Mouse (Mus musculus): ENCODE results near the gene Clnk.

Clnk gene

GRCm38 (mm10) chr5:38707364-38708075 is 169.1 kb downstream of the Clnk start:
- DNase-seq = no peak

- DNase-seq = no peak
Observed at GRCm38 (mm10) chr5:38702941-38703340, 173.7 kb downstream of the Clnk start.

GRCm38 (mm10) chr5:38702091-38702490 is 174.5 kb downstream of the Clnk start:
- DNase-seq = no peak

- no peak for DNase-seq
Observed at GRCm38 (mm10) chr5:38698466-38698865, 178.1 kb downstream of the Clnk start.

- no peak for DNase-seq
Observed at GRCm38 (mm10) chr5:38698046-38698445, 178.6 kb downstream of the Clnk start.

GRCm38 (mm10) chr5:38696616-38697375 is 179.8 kb downstream of the Clnk start:
- DNase-seq = no peak

GRCm38 (mm10) chr5:38692859-38693258 is 183.8 kb downstream of the Clnk start:
- no peak for DNase-seq

GRCm38 (mm10) chr5:38689186-38689585 is 187.4 kb downstream of the Clnk start:
- no peak for DNase-seq

GRCm38 (mm10) chr5:38687694-38688093 is 188.9 kb downstream of the Clnk start:
- DNase-seq = no peak

- DNase-seq = peak; percentile 83 to 91
Observed at GRCm38 (mm10) chr5:38684164-38684911, 192.3 kb downstream of the Clnk start, which contains the start of gene Zfp518b. Zfp518b (minus strand) TSS chr5:38684826.

- DNase-seq = no peak
Observed at GRCm38 (mm10) chr5:38658836-38659235, 217.8 kb downstream of the Clnk start.
